Mouse (Mus musculus): ENCODE results near the gene Gm21921. TPM values are rescaled to one million over a fixed set of nuclear protein-coding genes. Genes with fewer than 3 reads are reported as not detected.
"Not testable (repeated sequence)": the region's sequence is repeated elsewhere in the genome, so short reads cannot be mapped to it uniquely, and the experiment has no call there.

The Gm21921 gene
- polyA plus RNA-seq (2015; fragmentation: Nextera tagmentation; extraction: Ambion mirVana), result not detected in 2 replicates

DNA sequence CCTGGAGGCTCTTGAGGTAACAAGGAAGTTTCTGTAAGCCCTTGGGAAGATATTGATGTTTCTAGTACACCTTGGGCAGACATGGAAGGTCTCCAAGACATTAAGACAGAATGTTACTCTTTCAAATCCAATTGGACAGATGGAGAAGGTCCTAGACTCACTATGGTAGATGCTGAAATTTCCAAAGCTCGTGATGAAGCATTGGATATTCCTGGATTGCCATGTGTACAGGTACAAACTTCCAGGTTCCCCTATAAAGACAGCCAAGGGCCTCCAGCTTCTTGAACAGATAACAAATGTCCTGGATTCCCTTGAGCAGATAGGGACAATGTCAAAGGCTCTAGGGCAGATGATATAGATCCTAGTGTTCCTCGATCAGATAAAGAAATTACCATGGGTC lies at the start of gene Gm21921:
Gm21921 (minus strand) TSS at position 101 of the 400 bp plus-strand sequence.
- not testable (repeated sequence) for H3K36me3 ChIP-seq; H3K4me3 ChIP-seq (replicated peaks); H3K4me2 ChIP-seq; H3K9ac ChIP-seq; H3K27me3 ChIP-seq; H3K27ac ChIP-seq; ATAC-seq (replicated peaks; ENCODE audit: low FRiP score); H3K4me1 ChIP-seq; H3K9me3 ChIP-seq (replicated peaks)
- WGBS, result no CpG with 5 or more reads among the region's 2 CpGs
